Mouse (Mus musculus) megakaryocyte, embryonic 14.5 days (primary cell): ENCODE data around the gene Dnm3.

Experiments used
- FLI1 ChIP-seq: IDR thresholded peaks from 2 replicates; pipeline ENCODE4 v1.6.1; 2012; ENCODE audit warnings: low read length, inconsistent platforms, mixed read lengths
- GATA1 ChIP-seq: IDR thresholded peaks from 3 replicates; pipeline ENCODE4 v1.6.1; 2012; ENCODE audit warnings: mixed read lengths, low read length, inconsistent platforms, borderline replicate concordance

DNA sequence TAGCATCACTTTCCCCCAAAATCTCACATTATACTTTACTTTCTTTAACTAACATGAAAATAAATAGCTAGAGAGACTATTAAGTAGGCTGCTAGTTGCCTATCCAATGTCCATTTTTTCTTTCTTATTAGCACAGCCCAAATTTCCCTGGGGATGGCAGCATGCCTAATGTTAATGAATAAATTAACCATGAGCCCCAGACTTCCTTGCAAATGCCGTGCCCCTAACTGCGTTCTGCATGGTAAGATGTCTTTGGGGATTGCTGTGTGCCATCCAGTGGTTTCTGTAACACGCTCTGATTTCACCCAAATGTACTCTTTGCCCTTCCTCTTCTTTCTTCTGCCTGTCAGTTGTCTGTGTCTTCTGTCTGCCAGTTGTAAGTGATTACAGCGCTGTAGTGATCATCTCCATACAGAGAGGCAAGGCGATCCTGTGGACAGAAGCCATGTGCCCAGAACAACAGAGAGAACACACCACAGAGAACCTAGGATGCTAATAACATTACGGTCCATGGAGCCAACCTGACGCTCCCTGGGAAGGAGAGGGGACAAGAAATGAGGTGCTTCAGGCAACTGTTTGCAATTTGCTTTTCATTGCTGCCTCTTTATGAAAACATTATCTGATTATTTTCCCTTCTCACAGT, 64.9 kb downstream of the Dnm3 start:
- no peak for TF ChIP-seq GATA1
- TF ChIP-seq FLI1, result no peak
